Mouse (Mus musculus): ENCODE measurements around the gene Tinagl1.

Gene Tinagl1

DNA sequence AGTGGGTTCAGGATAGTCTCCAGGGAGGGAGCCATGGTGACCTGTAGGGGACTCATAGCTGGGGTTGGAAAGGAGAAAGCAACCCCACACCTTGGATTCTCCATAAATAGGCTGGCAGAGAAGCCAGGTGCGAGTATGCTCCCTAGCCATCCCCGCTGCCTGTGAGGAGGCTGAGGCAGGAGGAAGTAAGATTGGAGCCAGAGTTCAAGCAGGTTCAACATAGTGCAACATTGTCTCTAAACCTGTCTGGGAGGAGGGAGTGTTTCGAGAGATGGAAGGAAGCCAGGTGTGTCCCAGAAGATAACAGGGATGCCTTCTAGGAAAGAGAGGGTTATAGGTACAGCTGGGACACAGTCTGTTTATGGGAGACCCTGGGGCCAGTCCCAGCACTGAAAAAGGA lies 5.0 kb upstream of the Tinagl1 start:
- DNase-seq (ENCODE audit: low read depth in 2 of 2, low spot score in 2 of 2), result no peak

- DNase-seq (ENCODE audit: low read depth in 2 of 2, low spot score in 2 of 2), result no peak
Observed at GRCm38 (mm10) chr4:130177536-130177935, 2.6 kb upstream of the Tinagl1 start.

DNA sequence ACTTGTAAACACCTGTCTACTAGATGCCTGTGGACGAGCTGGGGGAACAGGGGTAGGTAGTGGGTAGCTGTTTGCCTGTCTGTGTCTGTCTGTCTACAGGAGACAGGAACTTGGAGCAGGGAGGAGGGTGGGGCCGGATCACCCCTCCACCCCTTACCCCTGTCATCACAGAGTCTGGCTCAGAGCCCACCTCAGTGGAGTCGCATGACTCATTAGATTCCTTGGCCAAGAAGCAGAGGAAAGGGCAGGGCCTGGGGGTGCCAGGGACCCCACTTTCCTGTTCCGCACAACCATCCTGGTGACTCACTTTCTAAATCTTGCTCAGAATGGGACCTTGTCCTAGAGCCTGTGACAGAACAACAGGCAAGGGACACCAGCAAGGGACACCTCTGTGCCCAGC lies 2.2 kb upstream of the Tinagl1 start:
- no peak for DNase-seq (ENCODE audit: low read depth in 2 of 2, low spot score in 2 of 2)

GRCm38 (mm10) chr4:130176156-130176720 lies 1.3 kb upstream of the Tinagl1 start:
- no peak for DNase-seq (ENCODE audit: low read depth in 2 of 2, low spot score in 2 of 2)

DNA sequence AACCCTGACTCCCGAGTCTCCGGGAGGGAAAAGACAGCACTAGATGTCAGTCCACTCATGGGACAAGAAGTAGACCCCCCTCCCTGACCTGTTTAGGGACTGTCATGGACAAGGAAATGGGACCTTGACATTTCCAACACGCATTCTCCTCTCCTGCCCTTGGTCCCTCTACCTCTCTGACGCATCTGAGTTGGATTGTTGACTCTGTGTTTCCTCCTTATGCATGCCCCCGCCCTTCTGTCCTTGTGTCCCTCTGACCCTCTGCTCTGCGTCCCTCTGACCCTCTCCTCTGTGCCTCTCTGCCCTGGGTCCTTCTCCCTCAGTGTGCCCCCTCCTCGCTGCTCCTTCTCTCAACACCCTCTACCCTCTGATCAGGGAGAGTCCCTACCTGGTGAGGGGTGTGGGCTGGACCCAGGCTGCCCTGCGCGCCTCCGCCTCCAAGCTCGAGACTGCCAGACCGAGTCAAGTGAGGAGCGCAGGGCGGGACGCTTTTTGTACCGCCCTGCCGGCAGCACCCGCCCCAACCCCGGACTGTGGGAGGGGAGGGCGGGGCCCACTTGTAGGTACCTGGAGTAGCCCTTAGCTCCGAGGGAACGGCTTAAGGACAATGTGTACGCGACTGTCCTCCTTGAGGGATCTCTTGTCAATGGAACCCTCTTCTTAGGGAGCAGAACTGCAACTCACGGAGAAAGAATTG lies 439 bp downstream of the Tinagl1 start:
- no peak for DNase-seq (ENCODE audit: low read depth in 2 of 2, low spot score in 2 of 2)

DNA sequence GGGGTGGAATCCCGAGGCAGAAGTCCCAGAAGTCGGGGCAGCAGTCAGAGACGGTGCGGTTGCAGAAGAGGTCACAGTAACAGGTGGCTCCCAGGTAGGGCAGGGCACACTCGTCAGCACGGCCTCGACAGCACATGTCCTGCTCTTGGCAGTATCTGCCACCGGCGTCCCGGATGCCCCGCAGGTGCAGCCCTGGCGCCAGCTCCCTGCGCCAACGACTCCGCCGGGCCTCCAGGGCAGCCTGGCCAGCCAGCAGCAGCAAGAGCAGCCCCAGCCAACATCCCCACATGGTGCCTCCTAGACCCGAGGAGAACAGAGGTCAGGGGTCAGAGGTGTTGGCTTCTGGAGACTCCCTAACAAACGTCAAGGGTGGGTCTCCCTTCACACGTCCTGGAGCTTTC lies 1.0 kb downstream of the Tinagl1 start:
- DNase-seq (ENCODE audit: low read depth in 2 of 2, low spot score in 2 of 2), result no peak

DNA sequence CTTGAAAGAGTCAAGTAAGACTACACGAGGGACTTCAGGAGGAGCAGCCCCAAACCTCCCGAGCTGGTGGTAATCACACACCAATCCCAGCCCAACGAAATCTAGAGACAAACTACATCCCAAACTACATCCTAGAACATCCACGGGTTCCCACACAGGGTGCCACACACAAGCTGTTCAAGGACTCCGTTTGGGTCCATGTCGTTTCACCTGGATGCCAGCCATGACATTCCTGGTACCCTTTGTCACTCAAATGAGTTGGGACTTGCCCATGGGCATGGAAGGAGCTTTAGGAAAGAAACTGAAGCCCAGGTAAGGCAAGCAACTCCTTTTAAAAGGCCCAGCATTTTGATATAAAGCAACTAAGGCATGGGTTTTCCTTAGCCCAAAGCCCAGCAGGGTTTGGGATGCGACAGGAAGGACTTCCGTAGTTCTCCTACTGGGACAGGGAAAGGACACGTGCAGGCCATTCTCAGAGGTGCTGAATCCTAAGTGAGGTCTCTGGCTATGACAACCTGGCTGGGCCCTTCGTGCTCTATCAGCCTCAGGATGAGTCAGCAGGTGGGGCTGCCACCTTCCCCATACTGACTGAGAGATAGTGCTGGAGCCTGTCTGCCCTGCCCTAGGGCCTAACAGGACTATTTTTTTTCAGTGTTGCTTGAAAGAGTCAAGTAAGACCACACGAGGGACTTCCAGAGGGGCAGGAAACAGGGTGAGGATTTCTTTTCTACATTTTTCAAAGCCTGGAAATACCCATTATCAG lies 1.7 kb downstream of the Tinagl1 start:
- no peak for DNase-seq (ENCODE audit: low read depth in 2 of 2, low spot score in 2 of 2)

- no peak for DNase-seq (ENCODE audit: low read depth in 2 of 2, low spot score in 2 of 2)
Observed at GRCm38 (mm10) chr4:130171951-130172765, 2.8 kb downstream of the Tinagl1 start.

GRCm38 (mm10) chr4:130170362-130170761 lies 4.6 kb downstream of the Tinagl1 start:
- DNase-seq (ENCODE audit: low read depth in 2 of 2, low spot score in 2 of 2), result no peak

GRCm38 (mm10) chr4:130169411-130169971 lies 5.4 kb downstream of the Tinagl1 start:
- no peak for DNase-seq (ENCODE audit: low read depth in 2 of 2, low spot score in 2 of 2)

GRCm38 (mm10) chr4:130168280-130169183 lies 6.4 kb downstream of the Tinagl1 start:
- DNase-seq (ENCODE audit: low read depth in 2 of 2, low spot score in 2 of 2), result no peak

- DNase-seq (ENCODE audit: low read depth in 2 of 2, low spot score in 2 of 2), result no peak
Observed at GRCm38 (mm10) chr4:130167814-130168213, 7.1 kb downstream of the Tinagl1 start.

GRCm38 (mm10) chr4:130167321-130167720 lies 7.6 kb downstream of the Tinagl1 start:
- no peak for DNase-seq (ENCODE audit: low read depth in 2 of 2, low spot score in 2 of 2)

GRCm38 (mm10) chr4:130166592-130166991 lies 8.3 kb downstream of the Tinagl1 start:
- no peak for DNase-seq (ENCODE audit: low read depth in 2 of 2, low spot score in 2 of 2)

DNA sequence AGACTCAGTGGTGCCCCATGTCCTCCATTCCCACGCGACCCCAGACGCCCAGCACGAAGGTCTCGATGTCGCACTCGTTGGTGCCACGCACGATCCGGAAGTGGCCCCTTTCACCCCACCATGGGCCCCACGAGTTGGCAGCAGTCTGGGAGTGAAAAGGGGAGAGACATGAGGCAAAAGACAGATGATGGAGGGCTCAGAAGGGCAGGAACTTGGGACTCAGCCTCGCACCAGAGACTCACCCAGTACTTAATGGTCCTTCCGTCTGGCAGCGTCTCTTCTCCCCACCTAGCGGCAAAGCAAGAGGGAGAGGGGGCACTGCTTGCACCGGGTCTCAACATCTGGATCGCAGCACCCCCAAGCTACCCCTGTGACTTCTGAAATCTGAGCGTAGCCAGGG lies 8.9 kb downstream of the Tinagl1 start:
- no peak for DNase-seq (ENCODE audit: low read depth in 2 of 2, low spot score in 2 of 2)

DNA sequence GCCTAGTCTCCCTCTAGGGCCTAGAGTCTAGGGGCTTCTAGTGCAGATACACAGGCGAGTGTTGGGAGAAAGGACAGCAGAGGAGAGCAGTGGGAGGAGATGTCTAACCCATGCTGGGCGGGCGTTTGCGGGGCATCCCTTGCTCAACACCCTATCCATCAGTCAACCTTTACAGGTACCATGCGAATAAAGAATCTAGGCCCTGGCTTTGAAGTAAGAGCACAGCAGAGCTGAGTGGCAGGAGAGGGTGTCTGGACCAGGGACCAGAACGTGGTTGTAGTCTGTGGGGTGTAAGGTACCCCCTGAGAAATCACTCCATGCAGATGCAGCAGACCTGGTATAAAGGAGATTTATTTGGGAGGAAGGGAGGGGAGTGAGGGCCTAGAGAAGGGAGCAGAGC lies 10.8 kb downstream of the Tinagl1 start:
- DNase-seq (ENCODE audit: low read depth in 2 of 2, low spot score in 2 of 2), result no peak

GRCm38 (mm10) chr4:130163391-130163861 lies 11.5 kb downstream of the Tinagl1 start:
- DNase-seq (ENCODE audit: low read depth in 2 of 2, low spot score in 2 of 2), result no peak

GRCm38 (mm10) chr4:130161349-130161748 lies 13.6 kb downstream of the Tinagl1 start:
- DNase-seq (ENCODE audit: low read depth in 2 of 2, low spot score in 2 of 2), result no peak

- no peak for DNase-seq (ENCODE audit: low read depth in 2 of 2, low spot score in 2 of 2)
Observed at GRCm38 (mm10) chr4:130156812-130157371, 18.0 kb downstream of the Tinagl1 start.

DNA sequence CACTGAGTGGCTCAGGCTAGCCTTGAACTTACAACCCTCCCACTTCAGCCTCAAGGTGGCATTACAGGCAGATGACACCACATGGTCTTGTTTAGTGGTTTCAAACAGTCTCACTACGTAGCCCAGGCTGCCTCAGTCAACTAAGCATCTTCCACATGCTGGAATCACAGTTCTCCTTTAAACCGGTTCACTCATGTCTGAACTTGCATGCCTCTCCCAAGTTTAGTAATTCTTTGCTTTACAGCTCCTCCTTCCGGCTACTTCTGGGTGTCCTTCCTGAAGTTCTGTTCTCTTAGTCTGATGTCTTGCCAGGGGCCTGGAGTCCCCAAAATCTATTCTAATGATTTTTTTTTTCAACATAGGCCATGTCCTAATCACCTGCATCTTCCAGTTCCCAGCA lies 20.7 kb downstream of the Tinagl1 start:
- DNase-seq (ENCODE audit: low read depth in 2 of 2, low spot score in 2 of 2), result no peak

All from CD8-positive naive resting alpha-beta T cell, adult 2 months (primary cell).